In the genomic region with DNA sequence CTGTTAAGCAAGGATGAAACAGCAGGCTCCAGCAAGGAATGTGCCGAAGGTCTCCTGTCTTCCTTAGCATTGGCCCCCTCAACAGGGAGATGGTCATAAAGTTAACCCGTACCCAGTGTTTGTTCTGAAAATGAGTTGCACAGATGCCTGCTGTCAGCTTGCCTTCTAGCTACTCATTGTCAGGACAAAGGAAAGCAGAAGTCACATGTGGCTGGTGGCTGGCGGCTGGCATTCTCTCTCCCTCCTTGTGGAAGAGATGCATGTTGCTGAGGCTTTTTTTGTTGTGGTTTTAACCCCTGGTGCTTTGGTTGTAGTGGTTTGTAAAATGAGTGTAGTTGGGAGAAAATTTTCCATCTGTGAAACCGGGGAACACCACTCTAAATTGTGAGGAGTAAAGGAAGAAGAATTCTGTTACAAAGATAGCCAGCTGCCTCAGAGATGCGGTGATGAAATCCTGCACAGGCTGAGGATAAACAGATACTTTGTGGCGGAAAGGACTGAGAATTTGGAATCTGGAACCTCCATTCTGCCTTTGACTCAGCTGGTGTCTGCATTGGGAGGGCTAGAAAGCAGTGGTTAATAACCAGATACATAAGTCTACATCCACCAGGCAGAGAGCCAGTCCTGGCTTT, we compare ENCODE assay signal across 30 mouse cellular contexts.
DNase-seq lines count a peak whose midpoint lies in the region; ATAC-seq and TF ChIP-seq lines count a peak whose summit lies in the region.
"Had no signal": no experiment of that assay in that cellular context is flagged by ENCODE, and none has a peak within 500 bp of the region (broad histone marks: within the 10 kb centered on the region; RNA-seq: fewer than 3 reads in every experiment).

No protein-coding gene starts in this region.

- no peak overlapping the region for H3K9ac ChIP-seq in hindbrain, embryonic 11.5 days (ENCODE audit: low read depth, low read length)
- H3K9ac ChIP-seq in embryonic facial prominence, embryonic 14.5 days (ENCODE audit: low read depth, low read length): no peak overlapping the region
- no peak overlapping the region for H3K9ac ChIP-seq in liver, postnatal 0 days (replicated peaks)
- H3K9ac ChIP-seq: embryonic facial prominence, embryonic 12.5 days; forebrain, embryonic 15.5 days; heart, embryonic 15.5 days; liver, embryonic 15.5 days; midbrain, embryonic 12.5 days; neural tube, embryonic 12.5 days had no signal

- H3K4me3 ChIP-seq in hindbrain, embryonic 11.5 days (ENCODE audit: low read depth, low read length): no peak overlapping the region
- no peak overlapping the region for H3K4me3 ChIP-seq in hindbrain, embryonic 10.5 days
- no peak overlapping the region for H3K4me3 ChIP-seq in bone marrow macrophage, adult 2 months (ENCODE audit: insufficient read depth, low read length)
- no peak overlapping the region for H3K4me3 ChIP-seq in embryonic facial prominence, embryonic 14.5 days (ENCODE audit: low read depth, low read length)
- H3K4me3 ChIP-seq in liver, postnatal 0 days (ENCODE audit: low read depth, low read length): no peak overlapping the region
- H3K4me3 ChIP-seq: embryonic facial prominence, embryonic 12.5 days; forebrain, embryonic 15.5 days; heart, embryonic 15.5 days; liver, embryonic 15.5 days; midbrain, embryonic 12.5 days; neural tube, embryonic 12.5 days had no signal

- no peaks in the 10 kb centered on the region for H3K27me3 ChIP-seq in hindbrain, embryonic 11.5 days (ENCODE audit: control insufficient read depth, insufficient read depth, low read length)
- H3K27me3 ChIP-seq in hindbrain, embryonic 10.5 days (ENCODE audit: insufficient read depth, poor library complexity, severe bottlenecking): no peaks in the 10 kb centered on the region
- no peaks in the 10 kb centered on the region for H3K27me3 ChIP-seq in embryonic facial prominence, embryonic 14.5 days (replicated peaks; ENCODE audit: control insufficient read depth, insufficient read depth, low read length)
- H3K27me3 ChIP-seq in liver, postnatal 0 days (ENCODE audit: insufficient read depth, low read length): no peaks in the 10 kb centered on the region
- H3K27me3 ChIP-seq: CH12.LX; embryonic facial prominence, embryonic 12.5 days; forebrain, embryonic 15.5 days; heart, embryonic 15.5 days; liver, embryonic 15.5 days; midbrain, embryonic 12.5 days; neural tube, embryonic 12.5 days had no signal

- H3K4me1 ChIP-seq in hindbrain, embryonic 11.5 days (replicated peaks; ENCODE audit: control insufficient read depth, insufficient read depth, low read length): no peaks in the 10 kb centered on the region
- H3K4me1 ChIP-seq in hindbrain, embryonic 10.5 days (replicated peaks): no peaks in the 10 kb centered on the region
- H3K4me1 ChIP-seq in bone marrow macrophage, adult 2 months (ENCODE audit: control insufficient read depth, insufficient read depth, low read length): peaks cover 31% of the 10 kb centered on the region
- H3K4me1 ChIP-seq in embryonic facial prominence, embryonic 14.5 days (ENCODE audit: control insufficient read depth, insufficient read depth, low read length): peaks cover 9% of the 10 kb centered on the region; the same call in 1 of the 2 replicates
- no peaks in the 10 kb centered on the region for H3K4me1 ChIP-seq in liver, postnatal 0 days (ENCODE audit: insufficient read depth)
- H3K4me1 ChIP-seq: embryonic facial prominence, embryonic 12.5 days; forebrain, embryonic 15.5 days; heart, embryonic 15.5 days; liver, embryonic 15.5 days; midbrain, embryonic 12.5 days; neural tube, embryonic 12.5 days had no signal

- TF ChIP-seq CTCF in bone marrow macrophage, adult 2 months (IDR thresholded peaks at IDR 0.05; ENCODE audit: low read depth, low read length): no peak
- TF ChIP-seq CTCF in liver, postnatal 0 days (IDR thresholded peaks at IDR 0.05; ENCODE audit: low read depth): no peak

- no peak for ATAC-seq in hindbrain, embryonic 11.5 days (ENCODE audit: low FRiP score)
- no peak for ATAC-seq in embryonic facial prominence, embryonic 14.5 days (ENCODE audit: low read depth)
- peak; percentile 67 for ATAC-seq in megakaryocyte, adult 5-6 weeks (ENCODE audit: poor library complexity, severe bottlenecking)
- ATAC-seq in liver, postnatal 0 days: no peak
- ATAC-seq: forebrain, embryonic 15.5 days; hindbrain, postnatal 0 days; intestine, embryonic 16.5 days; lung, postnatal 0 days had no signal

- TF ChIP-seq POLR2A in bone marrow macrophage, adult 2 months (IDR thresholded peaks at IDR 0.05; ENCODE audit: borderline replicate concordance, low read depth, low read length): no peak

- no peak overlapping the region for H3K27ac ChIP-seq in hindbrain, embryonic 11.5 days (ENCODE audit: low read depth, low read length)
- no peak overlapping the region for H3K27ac ChIP-seq in hindbrain, embryonic 10.5 days
- H3K27ac ChIP-seq in bone marrow macrophage, adult 2 months (ENCODE audit: insufficient read depth, low read depth, low read length): peak overlapping the region; percentile 69
- no peak overlapping the region; the same call in 1 of the 2 replicates for H3K27ac ChIP-seq in embryonic facial prominence, embryonic 14.5 days (replicated peaks; ENCODE audit: low read depth, low read length)
- H3K27ac ChIP-seq in liver, postnatal 0 days (ENCODE audit: low read depth): no peak overlapping the region
- H3K27ac ChIP-seq: embryonic facial prominence, embryonic 12.5 days; forebrain, embryonic 15.5 days; heart, embryonic 15.5 days; hindbrain, postnatal 0 days; liver, embryonic 15.5 days; macrophage; midbrain, embryonic 12.5 days; neural tube, embryonic 12.5 days; stomach, postnatal 0 days had no signal

- no peak for TF ChIP-seq EP300 in liver, postnatal 0 days (IDR thresholded peaks at IDR 0.05; ENCODE audit: low read depth)

- no peak overlapping the region for H3K4me2 ChIP-seq in hindbrain, embryonic 11.5 days (replicated peaks; ENCODE audit: low read depth, low read length)
- no peak overlapping the region for H3K4me2 ChIP-seq in embryonic facial prominence, embryonic 14.5 days (ENCODE audit: low read depth, low read length)
- H3K4me2 ChIP-seq in liver, postnatal 0 days (ENCODE audit: low read depth, low read length): no peak overlapping the region
- H3K4me2 ChIP-seq: embryonic facial prominence, embryonic 12.5 days; forebrain, embryonic 15.5 days; heart, embryonic 15.5 days; liver, embryonic 15.5 days; midbrain, embryonic 12.5 days; neural tube, embryonic 12.5 days had no signal

- 58% methylated on average over 6 of the region's 6 CpGs for WGBS in hindbrain, embryonic 11.5 days
- WGBS in hindbrain, embryonic 10.5 days: 69% methylated on average over 6 of the region's 6 CpGs
- 47% methylated on average over 6 of the region's 6 CpGs for WGBS in embryonic facial prominence, embryonic 14.5 days
- WGBS in liver, postnatal 0 days (ENCODE audit: insufficient replicate concordance): 47% methylated on average over 6 of the region's 6 CpGs

- no peaks in the 10 kb centered on the region for H3K9me3 ChIP-seq in hindbrain, embryonic 11.5 days (ENCODE audit: control insufficient read depth, low read length)
- no peaks in the 10 kb centered on the region for H3K9me3 ChIP-seq in hindbrain, embryonic 10.5 days
- H3K9me3 ChIP-seq in embryonic facial prominence, embryonic 14.5 days (ENCODE audit: control insufficient read depth, low read length): no peaks in the 10 kb centered on the region
- no peaks in the 10 kb centered on the region for H3K9me3 ChIP-seq in liver, postnatal 0 days (ENCODE audit: low read length)
- H3K9me3 ChIP-seq: embryonic facial prominence, embryonic 12.5 days; forebrain, embryonic 15.5 days; G1E; heart, embryonic 15.5 days; liver, embryonic 15.5 days; midbrain, embryonic 12.5 days; neural tube, embryonic 12.5 days had no signal

- DNase-seq in hindbrain, embryonic 11.5 days (ENCODE audit: low spot score): peak; percentile 3
- DNase-seq in hindbrain, embryonic 10.5 days (ENCODE audit: low spot score): no peak
- DNase-seq in embryonic facial prominence, embryonic 14.5 days (ENCODE audit: low spot score): peak; percentile 44
- DNase-seq in gastrocnemius, postnatal 25 days: no peak
- DNase-seq in spleen, postnatal 36 days (ENCODE audit: low spot score in 2 of 2): no peak
- DNase-seq in liver, postnatal 0 days: no peak
- DNase-seq: adrenal gland, adult 2 months; B cell, adult 2 months; cerebellum, adult 18-20 months; cerebellum, postnatal 14 days; gastrocnemius, postnatal 36 days; heart, postnatal 4 days; kidney, adult 9 months; kidney, postnatal 25 days; liver had no signal

- H3K36me3 ChIP-seq in hindbrain, embryonic 11.5 days (ENCODE audit: control insufficient read depth, insufficient read depth, low read length): no peaks in the 10 kb centered on the region
- no peaks in the 10 kb centered on the region for H3K36me3 ChIP-seq in hindbrain, embryonic 10.5 days
- H3K36me3 ChIP-seq in embryonic facial prominence, embryonic 14.5 days (ENCODE audit: control insufficient read depth, insufficient read depth, low read length): no peaks in the 10 kb centered on the region
- H3K36me3 ChIP-seq in liver, postnatal 0 days (replicated peaks; ENCODE audit: insufficient read depth, low read length): no peaks in the 10 kb centered on the region
- H3K36me3 ChIP-seq: embryonic facial prominence, embryonic 12.5 days; forebrain, embryonic 15.5 days; G1E; heart, embryonic 15.5 days; liver, embryonic 15.5 days; midbrain, embryonic 12.5 days; neural tube, embryonic 12.5 days had no signal

Comparison
In these comparisons a context has a peak if more than half of its experiments do, and no peak if none do; other contexts are left out.
1. DNase-seq: peak in hindbrain, embryonic 11.5 days (single experiment) and embryonic facial prominence, embryonic 14.5 days (single experiment); none in hindbrain, embryonic 10.5 days (single experiment), gastrocnemius, postnatal 25 days (single experiment), spleen, postnatal 36 days (0 of 2) and liver, postnatal 0 days (single experiment).